Mouse (Mus musculus) heart, embryonic 13.5 days (tissue): ENCODE data around the gene Grin3a. TPM values are rescaled to one million over a fixed set of nuclear protein-coding genes. Genes with fewer than 3 reads are reported as not detected.
"Not testable (repeated sequence)": the region's sequence is repeated elsewhere in the genome, so short reads cannot be mapped to it uniquely, and the experiment has no call there.

ENCODE experiments used
- ATAC-seq: fragments of 200-750 bp; cut with Nextera tagmentation; 2 replicates; pipeline ENCODE4 v1.8.0; 2017; ENCODE audit warnings: moderate TSS enrichment; ENCODE audit not compliant: insufficient number of reproducible peaks, low FRiP score, low TSS enrichment; ENCODE audit errors: extremely low read depth
- H3K27ac ChIP-seq: fragments of 300-500 bp; sonication (generic); replicated peaks from 2 replicates; pipeline ENCODE4 v1.5.1; 2015; ENCODE audit warnings: moderate library complexity, mild to moderate bottlenecking, inconsistent platforms
- H3K27me3 ChIP-seq: fragments of 300-500 bp; sonication (generic); replicated peaks from 2 replicates; pipeline ENCODE4 v1.6.1; 2015; ENCODE audit warnings: mild to moderate bottlenecking, inconsistent platforms
- H3K36me3 ChIP-seq: fragments of 300-500 bp; sonication (generic); 2 replicates; pipeline ENCODE4 v1.6.1; 2015; ENCODE audit warnings: mild to moderate bottlenecking, inconsistent platforms
- H3K4me1 ChIP-seq: fragments of 300-500 bp; sonication (generic); 2 replicates; pipeline ENCODE4 v1.6.1; 2015; ENCODE audit warnings: inconsistent platforms
- H3K4me2 ChIP-seq: fragments of 300-500 bp; sonication (generic); 2 replicates; pipeline ENCODE4 v1.6.1; 2015; ENCODE audit warnings: inconsistent platforms, mild to moderate bottlenecking, moderate library complexity
- H3K4me3 ChIP-seq: fragments of 300-500 bp; sonication (generic); 2 replicates; pipeline ENCODE4 v1.5.1; 2015; ENCODE audit warnings: moderate library complexity, mild to moderate bottlenecking, inconsistent platforms
- H3K9ac ChIP-seq: fragments of 300-500 bp; sonication (generic); 2 replicates; pipeline ENCODE4 v1.6.1; 2015; ENCODE audit warnings: inconsistent platforms, mild to moderate bottlenecking, moderate library complexity
- H3K9me3 ChIP-seq: fragments of 300-500 bp; sonication (generic); 2 replicates; pipeline ENCODE4 v1.6.1; 2016; ENCODE audit warnings: inconsistent platforms
- WGBS: fragments of 180-500 bp; shearing (Covaris S2); methylation state at CpG from one replicate; pipeline ENCODE4 v1.1.7; 2015; ENCODE audit warnings: mixed read lengths; 5-methylcytosine and 5-hydroxymethylcytosine counted together
- polyA plus RNA-seq: library from polyadenylated mRNA; unstranded; fragments of >200 nt; fragmentation: Nextera tagmentation; extraction: Ambion mirVana; gene quantifications from 2 replicates; pipeline ENCODE4 v1.2.1, GENCODE M21; 2015

The Grin3a gene
- polyA plus RNA-seq, 1 experiment from 2014 or later, result 0.55 TPM

- H3K9ac ChIP-seq, result no peak overlapping the region
- no peak for ATAC-seq
- WGBS, result 71% methylated on average over 5 of the region's 5 CpGs
These were observed 216.6 kb downstream of the Grin3a start for GRCm38 (mm10) chr4:49628941-49629340.

DNA sequence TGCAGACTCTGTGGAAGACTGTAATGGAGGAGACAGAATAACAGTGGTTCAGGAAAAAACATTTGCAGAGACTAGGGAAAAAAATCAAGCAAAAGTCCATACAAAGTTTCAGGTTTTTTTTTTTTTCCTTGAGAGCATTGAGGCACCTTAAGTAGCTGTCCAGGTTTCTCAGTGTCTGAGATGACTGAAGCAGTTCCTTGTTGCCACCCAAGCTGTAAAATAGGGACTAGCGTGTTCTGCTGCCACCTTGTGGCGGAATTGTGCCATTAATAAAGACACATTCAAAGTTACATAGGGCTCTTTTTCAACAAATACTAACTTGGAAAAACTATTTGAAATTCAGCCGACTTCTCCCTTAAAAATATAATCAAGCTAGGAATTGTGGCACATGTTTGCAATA lies 218.6 kb downstream of the Grin3a start:
- Histone ChIP-seq H3K9ac (no peak overlapping the region), H3K36me3 (no peaks in the 10 kb centered on the region), H3K9me3 (no peaks in the 10 kb centered on the region), H3K4me3 (no peak overlapping the region), H3K27me3 (no peaks in the 10 kb centered on the region), H3K27ac (no peak overlapping the region), H3K4me1 (peaks cover 2% of the 10 kb centered on the region; the same call in 1 of the 2 replicates), H3K4me2 (no peak overlapping the region)
- WGBS, result 1% methylated on average over 3 of the region's 3 CpGs
- ATAC-seq, result no peak

More at GRCm38 (mm10) chr4:49628941-49629340, 216.6 kb downstream of the Grin3a start:
- H3K27me3 ChIP-seq, result no peaks in the 10 kb centered on the region
- peaks cover 16% of the 10 kb centered on the region for H3K4me1 ChIP-seq
- no peak overlapping the region for H3K27ac ChIP-seq
- no peak overlapping the region for H3K4me3 ChIP-seq
- peaks cover 5% of the 10 kb centered on the region for H3K36me3 ChIP-seq
- H3K4me2 ChIP-seq, result no peak overlapping the region
- H3K9me3 ChIP-seq, result no peaks in the 10 kb centered on the region

DNA sequence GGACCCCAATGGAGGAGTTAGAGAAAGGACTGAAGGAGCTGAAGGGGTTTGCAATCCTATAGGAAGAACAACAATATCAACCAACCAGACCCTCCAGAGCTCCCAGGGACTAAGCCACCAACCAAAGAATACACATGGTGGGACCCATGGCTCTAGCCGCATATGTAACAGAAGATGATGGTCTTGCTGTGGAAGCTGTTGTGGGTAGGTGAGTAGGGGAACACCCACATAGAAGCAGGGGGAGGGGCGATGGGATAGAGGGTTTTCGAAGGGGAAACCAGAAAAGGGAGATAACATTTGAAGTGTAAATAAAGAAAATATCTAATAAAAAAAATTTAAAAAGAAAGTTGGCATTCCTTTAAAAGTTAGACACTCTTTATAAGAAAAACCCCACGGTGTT lies 220.6 kb downstream of the Grin3a start:
- WGBS, result 62% methylated on average over 4 of the region's 4 CpGs
- not testable (repeated sequence) for H3K4me3 ChIP-seq, ATAC-seq

DNA sequence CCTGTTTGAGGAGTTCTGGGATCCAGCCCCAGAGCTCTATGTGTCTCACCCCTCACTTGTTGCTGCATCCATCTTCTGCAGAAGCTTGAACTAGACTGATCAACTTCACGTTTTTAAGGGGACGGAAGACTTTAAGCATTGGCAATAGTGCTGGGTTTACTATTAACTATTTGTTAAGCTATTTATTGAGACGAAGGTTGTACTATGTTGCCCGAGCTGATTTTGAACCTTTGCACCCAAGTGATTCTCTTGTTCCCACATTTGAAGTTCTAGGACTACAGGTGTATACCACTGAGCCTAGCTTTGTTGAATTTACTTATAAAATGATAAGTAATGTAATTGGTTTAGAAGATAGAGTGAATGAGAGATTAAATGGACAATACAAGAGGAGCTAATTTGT lies 221.6 kb downstream of the Grin3a start:
- no peak overlapping the region for H3K9ac ChIP-seq
- no peak for ATAC-seq
- H3K4me2 ChIP-seq, result no peak overlapping the region
- no peak overlapping the region for H3K27ac ChIP-seq
- H3K4me3 ChIP-seq, result no peak overlapping the region
- H3K4me1 ChIP-seq, result no peaks in the 10 kb centered on the region
- no peaks in the 10 kb centered on the region for H3K27me3 ChIP-seq
- WGBS, result 73% methylated on average over 4 of the region's 4 CpGs
- no peaks in the 10 kb centered on the region for H3K36me3 ChIP-seq
- no peaks in the 10 kb centered on the region for H3K9me3 ChIP-seq

More for the DNA sequence above, 220.6 kb downstream of the Grin3a start:
- H3K9me3 ChIP-seq, H3K4me2 ChIP-seq, H3K36me3 ChIP-seq, H3K9ac ChIP-seq, H3K4me1 ChIP-seq, H3K27ac ChIP-seq, H3K27me3 ChIP-seq: not testable (repeated sequence)

DNA sequence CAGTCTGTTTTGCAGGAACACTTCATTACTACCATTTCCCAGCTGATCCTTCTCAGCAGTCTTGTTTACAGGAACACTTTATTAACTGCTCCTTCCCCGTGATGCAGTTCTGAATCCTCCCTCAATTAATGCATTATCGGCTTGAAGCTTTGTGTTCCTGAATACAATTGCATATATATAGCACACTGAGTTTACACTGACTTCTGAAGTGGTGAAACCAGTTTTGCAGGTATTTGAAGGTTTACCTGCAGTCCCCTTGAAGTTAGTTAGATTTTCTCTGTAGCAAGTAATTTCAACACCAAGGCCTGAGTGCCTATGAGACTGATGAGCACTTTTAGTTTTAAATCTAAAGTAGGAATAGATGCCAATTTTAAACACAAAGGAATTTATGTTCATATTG lies 223.3 kb downstream of the Grin3a start:
- Histone ChIP-seq H3K36me3 (no peaks in the 10 kb centered on the region), H3K27me3 (no peaks in the 10 kb centered on the region), H3K9ac (no peak overlapping the region), H3K27ac (no peak overlapping the region), H3K4me2 (no peak overlapping the region), H3K4me3 (no peak overlapping the region), H3K9me3 (no peaks in the 10 kb centered on the region), H3K4me1 (no peaks in the 10 kb centered on the region)
- 76% methylated on average over 2 of the region's 2 CpGs for WGBS
- ATAC-seq, result no peak

DNA sequence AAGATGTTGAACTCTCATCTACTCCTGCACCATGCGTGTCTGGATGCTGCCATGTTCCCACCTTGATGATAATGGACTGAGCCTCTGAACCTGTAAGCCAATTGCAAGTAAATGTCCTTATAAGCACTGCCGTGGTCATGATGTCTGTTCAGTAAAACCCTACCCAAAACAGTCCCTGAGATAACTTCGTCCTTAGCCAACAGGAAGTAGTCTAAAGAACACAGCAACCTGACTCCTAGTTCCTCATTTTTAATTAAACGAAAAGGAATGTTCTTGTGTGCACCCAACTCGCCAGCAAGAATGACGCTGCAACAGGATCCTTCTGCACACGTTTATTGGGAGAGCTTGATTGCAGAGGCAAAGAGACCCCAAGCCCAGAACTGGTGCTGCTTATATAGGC lies 225.7 kb downstream of the Grin3a start:
- not testable (repeated sequence) for H3K4me3 ChIP-seq, ATAC-seq, H3K4me1 ChIP-seq, H3K36me3 ChIP-seq, H3K9me3 ChIP-seq, H3K27ac ChIP-seq, H3K9ac ChIP-seq, H3K27me3 ChIP-seq, H3K4me2 ChIP-seq
- WGBS, result 80% methylated on average over 7 of the region's 7 CpGs

DNA sequence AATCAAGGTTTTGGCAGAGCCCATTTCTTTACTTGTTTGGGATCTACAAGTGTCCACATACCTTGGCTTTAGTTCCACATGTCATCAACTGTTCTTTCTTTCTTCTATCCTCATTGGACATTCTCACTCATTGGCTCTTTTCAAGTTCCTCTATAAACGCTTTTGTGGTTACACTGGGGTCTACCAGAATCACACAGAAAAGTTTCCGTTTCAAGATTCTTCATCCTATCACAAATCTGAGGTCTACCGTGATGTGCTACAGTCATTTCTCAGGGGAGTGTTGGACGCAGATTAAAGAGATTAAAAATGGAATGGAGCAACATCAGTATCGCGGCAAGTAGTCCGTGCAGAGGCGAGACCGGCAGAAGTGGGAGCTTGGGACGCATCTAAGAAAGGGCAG lies 228.6 kb downstream of the Grin3a start:
- no peaks in the 10 kb centered on the region for H3K9me3 ChIP-seq
- no peak for ATAC-seq
- H3K9ac ChIP-seq, result no peak overlapping the region
- WGBS, result 86% methylated on average over 10 of the region's 10 CpGs
- H3K36me3 ChIP-seq, result no peaks in the 10 kb centered on the region
- no peaks in the 10 kb centered on the region for H3K27me3 ChIP-seq
- H3K4me1 ChIP-seq, result no peaks in the 10 kb centered on the region
- no peak overlapping the region for H3K27ac ChIP-seq
- no peak overlapping the region for H3K4me3 ChIP-seq
- no peak overlapping the region for H3K4me2 ChIP-seq

Other genes with a start within 250 kb of the Grin3a start
- gene Tmem246, start 247.9 kb downstream of the Grin3a start, polyA plus RNA-seq, result 45.0 and 49.9 TPM in 2 replicates
- 21.8 and 23.8 TPM in 2 replicates for gene Rnf20, start 213.7 kb downstream of the Grin3a start, polyA plus RNA-seq
- gene Ppp3r2, start 163.7 kb downstream of the Grin3a start, polyA plus RNA-seq, result 0.04 and 0.06 TPM in 2 replicates